Mouse (Mus musculus) MEL (cell line): Measurements from ENCODE around the gene Cacng2. TPM values are rescaled to one million over a fixed set of nuclear protein-coding genes. Genes with fewer than 3 reads are reported as not detected.
A peak's percentile ranks its signal among the peaks of the same experiment; 100 is the strongest.

Experiments used
- DNase-seq: peaks from one replicate; pipeline ENCODE4 v3.0.0; 2011; ENCODE audit warnings: low read depth, low spot score
- H3K27ac ChIP-seq: 2 replicates; pipeline ENCODE4 v1.5.1; 2012; ENCODE audit warnings: low read depth, mild to moderate bottlenecking, control low read depth, low read length, moderate library complexity; ENCODE audit not compliant: control insufficient read depth
- H3K27me3 ChIP-seq, 2 experiments: fragments of 150-350 bp in 1 of 2; sonication (generic) in 1 of 2; 2 replicates each; pipeline ENCODE4 v1.6.1; 2012; ENCODE audit warnings: low read length in 2 of 2, mild to moderate bottlenecking in 2 of 2, improper control_type of control experiment in 1 of 2, moderate library complexity in 1 of 2; ENCODE audit not compliant: insufficient read depth in 2 of 2, control insufficient read depth in 1 of 2
- H3K36me3 ChIP-seq, 2 experiments: 2 replicates each; pipeline ENCODE4 v1.6.1; 2012 to 2014; ENCODE audit warnings: low read length in 2 of 2, improper control_type of control experiment in 1 of 2, inconsistent platforms in 1 of 2, mild to moderate bottlenecking in 1 of 2; ENCODE audit not compliant: insufficient read depth in 2 of 2, control insufficient read depth in 1 of 2
- H3K4me1 ChIP-seq, 2 experiments: fragments of 150-350 bp in 1 of 2; sonication (generic) in 1 of 2; 2 replicates each; pipeline ENCODE4 v1.6.1; 2012; ENCODE audit warnings: low read length in 2 of 2, improper control_type of control experiment in 1 of 2, mild to moderate bottlenecking in 1 of 2; ENCODE audit not compliant: insufficient read depth in 2 of 2, control insufficient read depth in 1 of 2
- H3K4me3 ChIP-seq, 2 experiments: fragments of 150-350 bp in 1 of 2; sonication (generic) in 1 of 2; 2 replicates each; pipeline ENCODE4 v1.5.1; 2012; ENCODE audit warnings: low read depth in 2 of 2, low read length in 2 of 2, mild to moderate bottlenecking in 2 of 2, moderate library complexity in 2 of 2, control low read depth in 1 of 2, improper control_type of control experiment in 1 of 2; ENCODE audit not compliant: control insufficient read depth in 1 of 2, insufficient read depth in 1 of 2
- H3K79me2 ChIP-seq: 2 replicates; pipeline ENCODE4 v1.6.1; 2012; ENCODE audit warnings: mild to moderate bottlenecking, low read length, moderate library complexity; ENCODE audit not compliant: control insufficient read depth, poor library complexity, insufficient read depth
- H3K9ac ChIP-seq: 2 replicates; pipeline ENCODE4 v1.6.1; 2012; ENCODE audit warnings: low read depth, mild to moderate bottlenecking, control low read depth, low read length, moderate library complexity; ENCODE audit not compliant: control insufficient read depth, poor library complexity, severe bottlenecking
- H3K9me3 ChIP-seq: fragments of 150-350 bp; sonication (generic); replicated peaks from 2 replicates; pipeline ENCODE4 v1.6.1; 2012; ENCODE audit warnings: mild to moderate bottlenecking, low read length, improper control_type of control experiment, moderate library complexity; ENCODE audit not compliant: insufficient read depth
- CHD2 ChIP-seq: IDR thresholded peaks from 2 replicates; pipeline ENCODE4 v1.6.1; 2011; ENCODE audit warnings: low read length, improper control_type of control experiment
- ELF1 ChIP-seq: IDR thresholded peaks from 2 replicates; pipeline ENCODE4 v1.6.1; 2014; ENCODE audit warnings: low read depth, mild to moderate bottlenecking, inconsistent platforms, low read length, improper control_type of control experiment, moderate library complexity
- GABPA ChIP-seq: IDR thresholded peaks from 2 replicates; pipeline ENCODE4 v1.6.1; 2012; ENCODE audit warnings: low read depth, mild to moderate bottlenecking, inconsistent platforms, low read length, improper control_type of control experiment, moderate library complexity
- HCFC1 ChIP-seq: IDR thresholded peaks from 2 replicates; pipeline ENCODE4 v1.6.1; 2012; ENCODE audit warnings: low read depth, mild to moderate bottlenecking, inconsistent platforms, low read length, improper control_type of control experiment, moderate library complexity
- MAFK ChIP-seq: IDR thresholded peaks from 2 replicates; pipeline ENCODE4 v1.6.1; 2011; ENCODE audit warnings: low read depth, mild to moderate bottlenecking, low read length, improper control_type of control experiment, borderline replicate concordance
- POLR2A ChIP-seq, 2 experiments: IDR thresholded peaks; 2 replicates each; pipeline ENCODE4 v1.6.1; 2011 to 2012; ENCODE audit warnings: low read length in 2 of 2, mild to moderate bottlenecking in 2 of 2, control low read depth in 1 of 2, improper control_type of control experiment in 1 of 2, low read depth in 1 of 2, moderate library complexity in 1 of 2; ENCODE audit not compliant: control insufficient read depth in 1 of 2, insufficient read depth in 1 of 2, poor library complexity in 1 of 2
- SIN3A ChIP-seq: IDR thresholded peaks from 2 replicates; pipeline ENCODE4 v1.6.1; 2012; ENCODE audit warnings: low read length, improper control_type of control experiment, inconsistent platforms
- UBTF ChIP-seq: IDR thresholded peaks from 2 replicates; pipeline ENCODE4 v1.6.1; 2012; ENCODE audit warnings: low read depth, mild to moderate bottlenecking, inconsistent platforms, low read length, improper control_type of control experiment, moderate library complexity, borderline replicate concordance; ENCODE audit not compliant: insufficient read depth
- USF1 ChIP-seq: IDR thresholded peaks from 2 replicates; pipeline ENCODE4 v1.6.1; 2014; ENCODE audit warnings: low read depth, mild to moderate bottlenecking, inconsistent platforms, low read length, improper control_type of control experiment, moderate library complexity
- USF2 ChIP-seq, 2 experiments: IDR thresholded peaks; 2 replicates each; pipeline ENCODE4 v1.6.1; 2011 to 2012; ENCODE audit warnings: improper control_type of control experiment in 2 of 2, low read length in 2 of 2, borderline replicate concordance in 1 of 2, inconsistent platforms in 1 of 2, low read depth in 1 of 2, mild to moderate bottlenecking in 1 of 2; ENCODE audit not compliant: insufficient read depth in 1 of 2
- polyA plus RNA-seq, 2 experiments: library from polyadenylated mRNA; stranded (reverse) in 1 of 2; unstranded in 1 of 2; fragments of >175 nt in 1 of 2; fragments of >200 nt in 1 of 2; gene quantifications; 2 replicates each; pipeline versions ENCODE4 v1.2.1 to v1.2.4; 2012; ENCODE audit warnings: low replicate concordance in 2 of 2, low read depth in 1 of 2; ENCODE audit not compliant: insufficient read length in 2 of 2, insufficient read depth in 1 of 2, missing spikeins in 1 of 2
- total RNA-seq: library from RNA; depleted of rRNA; stranded (reverse); fragments of 300-350 nt; gene quantifications from 2 replicates; pipeline ENCODE4 v1.2.3, GENCODE M21; 2012

The Cacng2 gene
- total and polyA plus RNA-seq, 3 experiments = not detected

DNA sequence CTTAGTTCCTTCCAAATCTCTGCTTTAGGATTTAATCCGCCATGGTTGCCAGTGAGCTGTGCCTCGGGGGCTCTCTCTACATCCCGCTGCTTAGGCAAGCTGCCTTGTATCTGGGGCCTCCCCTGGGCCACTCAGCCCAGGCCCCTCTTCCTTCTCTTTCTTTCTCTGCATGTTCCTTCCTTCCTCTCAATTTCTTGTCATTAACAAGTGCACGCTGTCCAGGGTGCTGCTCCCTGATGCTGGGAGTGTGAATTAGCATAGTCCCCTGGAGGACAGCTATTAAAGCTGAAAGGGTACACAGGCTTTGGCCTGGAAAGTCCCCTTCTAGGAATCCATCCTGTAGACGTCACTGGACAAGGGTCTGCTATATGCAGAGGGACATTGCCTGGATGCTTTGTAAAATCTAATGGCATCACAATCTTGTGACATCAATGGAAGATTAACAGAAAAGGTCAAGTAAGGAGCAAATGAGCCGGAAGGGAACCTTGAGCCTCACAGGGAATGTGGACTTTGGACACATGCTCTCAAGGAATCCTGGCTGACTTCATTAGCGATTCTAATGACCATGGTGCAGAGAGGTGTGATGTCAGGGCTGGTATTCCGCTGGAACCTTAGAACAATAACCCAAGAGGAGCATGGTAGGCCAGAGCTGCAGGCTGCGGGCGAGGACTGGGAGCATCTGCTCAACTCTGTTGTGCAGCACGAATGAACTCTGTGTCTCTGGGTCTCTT is 33.4 kb upstream of the Cacng2 start:
- Histone ChIP-seq H3K4me1 (no peaks in the 10 kb centered on the region), H3K9ac (no peak overlapping the region), H3K79me2 (no peaks in the 10 kb centered on the region), H3K27ac (no peak overlapping the region), H3K36me3 (no peaks in the 10 kb centered on the region), H3K27me3 (peaks cover 0 to 4% of the 10 kb centered on the region in 2 experiments; a peak in 3 of 4 replicates), H3K9me3 (no peaks in the 10 kb centered on the region), H3K4me3 (no peak overlapping the region)
- DNase-seq = peak; percentile 20
- TF ChIP-seq CHD2 (no peak), GABPA (no peak), SIN3A (no peak)

DNA sequence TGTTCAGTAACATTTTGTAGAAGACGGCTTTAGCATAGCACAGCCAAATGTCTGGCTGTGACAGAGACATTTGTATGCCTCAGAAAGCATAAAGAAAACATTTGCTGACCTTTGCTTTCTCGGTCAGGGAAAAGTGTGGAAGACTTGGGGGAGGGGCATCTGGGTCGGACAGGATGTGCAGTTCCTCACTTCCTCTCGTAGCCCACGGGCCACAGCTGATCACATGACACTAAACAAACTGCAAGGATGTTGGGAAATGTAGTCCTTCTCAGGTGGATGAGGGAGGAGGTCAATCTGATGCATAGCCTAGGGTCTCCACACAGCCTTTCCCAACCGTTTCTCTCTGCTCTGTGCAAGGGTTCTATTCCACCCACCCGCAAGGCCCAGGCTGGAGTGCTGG is 28.7 kb upstream of the Cacng2 start:
- Histone ChIP-seq H3K79me2 (no peaks in the 10 kb centered on the region), H3K9me3 (no peaks in the 10 kb centered on the region), H3K27ac (no peak overlapping the region), H3K4me1 (no peaks in the 10 kb centered on the region), H3K9ac (no peak overlapping the region), H3K27me3 (peaks cover 0 to 6% of the 10 kb centered on the region in 2 experiments; a peak in 3 of 4 replicates), H3K4me3 (no peak overlapping the region), H3K36me3 (no peaks in the 10 kb centered on the region)
- DNase-seq = peak; percentile 29
- no peak for TF ChIP-seq MAFK
- no peak for TF ChIP-seq ELF1
- TF ChIP-seq HCFC1 = peak; percentile 81
- TF ChIP-seq USF2 (IDR thresholded peaks at IDR 0.05; ENCODE audit: borderline replicate concordance in 1 of 2, insufficient read depth in 1 of 2, low read depth in 1 of 2, low read length in 2 of 2) = 0 out of 4 replicates have a peak, but pooled peaks of 1 of the 2 experiments have one; percentile 16
- no peak for TF ChIP-seq POLR2A (IDR thresholded peaks at IDR 0.05; ENCODE audit: control insufficient read depth in 1 of 2, insufficient read depth in 1 of 2, low read depth in 1 of 2, low read length in 2 of 2, poor library complexity in 1 of 2)
- peak; percentile 84 for TF ChIP-seq USF1

DNA sequence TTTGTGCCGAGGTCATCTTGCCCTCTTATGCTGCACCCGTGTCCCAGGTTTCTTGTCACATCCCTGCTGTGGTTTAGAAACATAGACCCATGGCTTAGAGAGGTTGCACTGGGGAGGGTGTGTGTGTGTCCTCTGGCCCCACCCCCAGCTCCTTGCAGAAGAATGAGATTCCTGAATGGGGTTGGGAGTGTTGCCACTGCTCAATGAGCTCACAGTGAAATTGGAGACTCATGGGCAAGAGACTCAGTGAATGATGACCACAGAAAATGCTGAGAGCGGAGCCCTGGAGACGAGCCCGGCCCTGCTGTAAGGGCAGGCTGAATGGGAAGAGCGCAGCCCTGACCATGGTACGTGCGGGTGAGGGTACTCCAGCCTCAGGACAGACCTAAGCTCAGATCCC is 20.4 kb upstream of the Cacng2 start:
- H3K4me3 ChIP-seq = no peak overlapping the region
- no peaks in the 10 kb centered on the region for H3K9me3 ChIP-seq
- no peak for DNase-seq
- H3K79me2 ChIP-seq = no peaks in the 10 kb centered on the region
- no peaks in the 10 kb centered on the region for H3K36me3 ChIP-seq
- no peaks in the 10 kb centered on the region for H3K4me1 ChIP-seq
- peaks cover 0 to 2% of the 10 kb centered on the region in 2 experiments; a peak in 1 of 4 replicates for H3K27me3 ChIP-seq
- H3K9ac ChIP-seq = no peak overlapping the region
- H3K27ac ChIP-seq = no peak overlapping the region
- TF ChIP-seq UBTF = no peak
- no peak for TF ChIP-seq MAFK
